Mouse (Mus musculus) G1E (cell line): ENCODE measurements around the gene Rab8a.

Experiments used
- CTCF ChIP-seq: IDR thresholded peaks from 2 replicates; pipeline ENCODE4 v1.5.1; 2012; ENCODE audit warnings: low read depth, low read length, inconsistent platforms, mixed read lengths
- GATA1 ChIP-seq: IDR thresholded peaks from 2 replicates; pipeline ENCODE4 v1.6.1; 2012; ENCODE audit warnings: borderline replicate concordance, low read length, inconsistent platforms, mixed read lengths
- GATA2 ChIP-seq: IDR thresholded peaks from 2 replicates; pipeline ENCODE4 v1.6.1; 2012; ENCODE audit warnings: low read depth, low read length, inconsistent platforms, borderline replicate concordance
- TAL1 ChIP-seq: conservative IDR thresholded peaks from 2 replicates; pipeline ENCODE4 v1.6.1; 2012; ENCODE audit warnings: low read depth, low read length, inconsistent platforms, mixed read lengths

GRCm38 (mm10) chr8:72158096-72158495 is 2.9 kb upstream of the Rab8a start:
- no peak for TF ChIP-seq CTCF
- TF ChIP-seq GATA1 = no peak
- TF ChIP-seq TAL1 = no peak
- no peak for TF ChIP-seq GATA2
